Mouse (Mus musculus) neural tube, embryonic 11.5 days (tissue): ENCODE results near the gene Ptprd. TPM values are rescaled to one million over a fixed set of nuclear protein-coding genes. Genes with fewer than 3 reads are reported as not detected.

Source experiments
- ATAC-seq: fragments of 200-750 bp; cut with Nextera tagmentation; 2 replicates; pipeline ENCODE4 v1.8.0; 2017; ENCODE audit warnings: moderate number of reproducible peaks, mild to moderate bottlenecking, moderate TSS enrichment, moderate library complexity; ENCODE audit not compliant: insufficient read depth, low FRiP score, low TSS enrichment
- DNase-seq: peaks from one replicate; pipeline ENCODE4 v3.0.0-alpha.2; 2015; ENCODE audit warnings: low spot score
- H3K27ac ChIP-seq: fragments of 300-500 bp; sonication (generic); 2 replicates; pipeline ENCODE4 v1.5.1; 2014; ENCODE audit warnings: low read depth, mild to moderate bottlenecking, low read length
- H3K27me3 ChIP-seq: fragments of 300-500 bp; sonication (generic); 2 replicates; pipeline ENCODE4 v1.6.1; 2014; ENCODE audit warnings: mild to moderate bottlenecking, low read length, mixed read lengths; ENCODE audit not compliant: control insufficient read depth, insufficient read depth
- H3K36me3 ChIP-seq: fragments of 300-500 bp; sonication (generic); 2 replicates; pipeline ENCODE4 v1.6.1; 2014; ENCODE audit warnings: mild to moderate bottlenecking, low read length, moderate library complexity, mixed read lengths; ENCODE audit not compliant: control insufficient read depth, insufficient read depth
- H3K4me1 ChIP-seq: fragments of 300-500 bp; sonication (generic); 2 replicates; pipeline ENCODE4 v1.6.1; 2014; ENCODE audit warnings: low read length, mixed read lengths; ENCODE audit not compliant: control insufficient read depth, insufficient read depth
- H3K4me2 ChIP-seq: fragments of 300-500 bp; sonication (generic); 2 replicates; pipeline ENCODE4 v1.6.1; 2014; ENCODE audit warnings: low read depth, mild to moderate bottlenecking, moderate library complexity
- H3K4me3 ChIP-seq: fragments of 300-500 bp; sonication (generic); 2 replicates; pipeline ENCODE4 v1.5.1; 2014; ENCODE audit warnings: low read depth, low read length
- H3K9ac ChIP-seq: fragments of 300-500 bp; sonication (generic); 2 replicates; pipeline ENCODE4 v1.6.1; 2014; ENCODE audit warnings: mild to moderate bottlenecking, low read length
- H3K9me3 ChIP-seq: fragments of 300-500 bp; sonication (generic); 2 replicates; pipeline ENCODE4 v1.6.1; 2016; ENCODE audit warnings: low read length; ENCODE audit not compliant: control insufficient read depth
- WGBS: fragments of 180-500 bp; shearing (Covaris S2); extraction: QIAGEN DNeasy Blood & Tissue Kit; methylation state at CpG from one replicate; pipeline ENCODE4 v1.1.7; 2014; 5-methylcytosine and 5-hydroxymethylcytosine counted together
- polyA plus RNA-seq: library from polyadenylated mRNA; unstranded; fragments of >200 nt; fragmentation: Nextera tagmentation; extraction: Ambion mirVana; gene quantifications from 2 replicates; pipeline ENCODE4 v1.2.1, GENCODE M21; 2014

The Ptprd gene
- polyA plus RNA-seq, 1 experiment from 2014 or later, result 41.2 TPM

DNA sequence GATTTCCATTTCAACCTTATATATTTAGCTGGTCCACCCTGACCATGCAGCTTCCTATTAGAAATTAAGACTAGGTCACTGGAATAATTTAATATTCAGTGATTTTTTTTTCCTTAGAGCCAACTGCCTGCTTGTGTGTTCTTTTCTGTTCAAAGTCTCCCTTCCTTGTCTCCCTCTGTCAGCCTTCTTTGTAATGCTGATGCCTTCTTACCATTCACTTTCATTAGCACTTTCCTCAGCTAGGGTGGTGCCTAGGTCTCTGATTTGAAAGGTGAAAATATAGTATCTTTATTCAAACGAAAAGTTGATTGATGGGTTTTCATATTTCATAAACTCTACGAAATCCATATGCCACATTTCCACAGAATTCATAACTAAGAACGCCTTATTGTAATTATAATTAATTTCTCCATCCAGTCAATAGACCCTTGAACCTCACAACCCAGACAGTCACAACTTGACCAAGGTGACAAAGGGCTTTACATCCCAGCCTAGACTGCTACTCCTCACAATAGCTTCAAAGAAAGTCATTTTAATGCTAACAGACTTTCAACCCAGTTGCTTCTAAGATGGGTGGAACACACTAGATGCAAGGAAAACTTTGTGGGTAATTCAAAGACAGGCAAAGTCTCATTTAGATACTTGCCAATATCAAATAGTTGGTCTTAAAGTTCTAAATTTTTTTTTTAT, 2197.5 kb downstream of the Ptprd start:
- 43% methylated on average over 3 of the region's 3 CpGs for WGBS

DNA sequence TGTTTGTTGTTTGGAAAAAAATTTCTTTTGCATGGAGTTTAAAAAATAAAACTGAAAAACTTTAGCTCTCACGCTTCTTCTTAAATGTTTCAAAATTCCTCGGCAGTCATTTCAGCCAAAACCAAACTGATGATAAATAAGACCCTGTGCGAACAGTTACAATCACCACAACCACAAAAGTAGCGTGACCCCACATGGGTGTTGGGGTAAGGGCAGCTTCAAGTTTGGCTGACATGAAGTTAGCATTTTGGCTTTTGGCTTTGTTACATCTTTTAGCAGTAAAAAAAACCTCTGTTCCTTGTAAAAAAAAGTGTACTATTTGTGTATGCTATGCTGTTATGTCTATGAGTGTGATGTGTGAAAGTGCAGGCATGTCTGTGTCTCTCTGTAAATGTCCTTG, 2203.2 kb downstream of the Ptprd start:
- 94% methylated on average over 4 of the region's 4 CpGs for WGBS
- H3K9ac ChIP-seq, result no peak overlapping the region
- H3K27ac ChIP-seq, result no peak overlapping the region
- ATAC-seq, result no peak
- H3K36me3 ChIP-seq, result no peaks in the 10 kb centered on the region
- H3K27me3 ChIP-seq, result no peaks in the 10 kb centered on the region
- no peak overlapping the region for H3K4me2 ChIP-seq
- no peak for DNase-seq
- no peak overlapping the region for H3K4me3 ChIP-seq
- H3K9me3 ChIP-seq, result no peaks in the 10 kb centered on the region
- no peaks in the 10 kb centered on the region for H3K4me1 ChIP-seq

More for the DNA sequence above, 2197.5 kb downstream of the Ptprd start:
- no peak for DNase-seq
- H3K27ac ChIP-seq, result no peak overlapping the region
- H3K9me3 ChIP-seq, result no peaks in the 10 kb centered on the region
- no peak overlapping the region for H3K4me3 ChIP-seq
- no peak overlapping the region for H3K9ac ChIP-seq
- no peaks in the 10 kb centered on the region for H3K36me3 ChIP-seq
- no peaks in the 10 kb centered on the region for H3K4me1 ChIP-seq
- no peaks in the 10 kb centered on the region for H3K27me3 ChIP-seq
- H3K4me2 ChIP-seq, result no peak overlapping the region
- ATAC-seq, result no peak

DNA sequence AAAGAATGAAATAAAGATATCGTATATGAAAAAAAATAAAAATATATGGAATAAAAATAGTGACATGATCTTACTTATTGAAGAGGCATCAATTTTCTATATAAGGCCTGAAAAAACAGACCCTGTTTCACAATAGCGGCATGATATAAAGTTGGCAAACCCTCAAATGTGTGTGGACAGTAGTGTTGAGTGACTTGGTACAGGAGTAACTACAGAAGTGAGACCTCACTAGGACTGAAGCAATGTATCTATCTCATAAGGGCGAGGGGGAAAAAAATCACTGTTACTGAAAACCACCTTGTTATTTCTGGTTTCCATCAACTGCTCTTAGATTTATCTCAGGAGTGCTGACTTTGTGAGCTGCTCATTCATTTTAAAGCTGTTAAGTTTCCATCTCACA, 2204.5 kb downstream of the Ptprd start:
- ATAC-seq, result no peak

DNA sequence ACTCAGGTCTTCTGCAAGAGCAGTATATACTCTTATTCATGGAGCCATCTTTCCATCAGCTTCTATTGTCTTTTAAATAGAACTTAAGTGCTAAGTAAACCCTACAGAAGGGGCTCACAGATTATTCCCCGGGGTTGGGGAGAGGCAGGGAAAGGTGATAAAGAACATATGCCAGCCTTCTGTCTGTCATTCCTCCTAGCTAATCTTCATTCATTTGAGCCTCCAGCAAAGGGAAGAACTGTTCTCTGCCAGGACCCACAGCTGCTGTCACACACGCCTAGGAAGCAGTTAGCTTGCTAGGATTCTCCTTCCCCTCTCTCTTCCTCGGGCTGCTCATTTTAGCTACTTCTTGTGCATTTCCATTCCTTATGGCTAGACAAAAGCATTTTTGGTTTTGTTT, 2205.0 kb downstream of the Ptprd start:
- WGBS, result 46% methylated on average over 3 of the region's 3 CpGs
- Histone ChIP-seq H3K4me2 (no peak overlapping the region), H3K4me3 (no peak overlapping the region), H3K27ac (no peak overlapping the region), H3K9ac (no peak overlapping the region), H3K9me3 (no peaks in the 10 kb centered on the region), H3K27me3 (no peaks in the 10 kb centered on the region), H3K4me1 (no peaks in the 10 kb centered on the region), H3K36me3 (no peaks in the 10 kb centered on the region)
- no peak for ATAC-seq
- DNase-seq, result no peak

More for the DNA sequence above, 2204.5 kb downstream of the Ptprd start:
- DNase-seq, result no peak
- no peaks in the 10 kb centered on the region for H3K36me3 ChIP-seq
- H3K27ac ChIP-seq, result no peak overlapping the region
- no peaks in the 10 kb centered on the region for H3K27me3 ChIP-seq
- H3K4me2 ChIP-seq, result no peak overlapping the region
- H3K4me1 ChIP-seq, result no peaks in the 10 kb centered on the region
- H3K9ac ChIP-seq, result no peak overlapping the region
- 87% methylated on average over 3 of the region's 3 CpGs for WGBS
- no peaks in the 10 kb centered on the region for H3K9me3 ChIP-seq
- H3K4me3 ChIP-seq, result no peak overlapping the region

DNA sequence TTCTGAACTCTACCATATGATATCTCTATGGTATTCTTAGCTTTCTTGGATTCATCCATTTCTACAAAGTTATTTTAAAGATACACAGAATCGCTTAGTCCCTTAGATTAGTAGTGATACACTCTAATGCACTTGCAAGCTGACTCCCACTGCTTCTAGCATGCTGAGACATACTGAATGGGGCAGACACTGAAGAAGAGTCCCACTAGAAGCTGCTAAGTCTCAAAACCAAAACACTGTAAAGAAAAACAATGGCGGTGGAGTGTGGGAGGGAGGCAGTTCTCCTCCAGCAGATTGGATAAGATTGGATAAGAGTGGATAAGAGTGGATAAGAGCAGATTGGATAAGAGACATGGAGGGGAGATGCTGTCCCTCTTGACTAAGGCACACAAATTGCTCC, 2207.6 kb downstream of the Ptprd start:
- H3K9ac ChIP-seq, result no peak overlapping the region
- no peaks in the 10 kb centered on the region for H3K4me1 ChIP-seq
- H3K4me2 ChIP-seq, result no peak overlapping the region
- H3K27ac ChIP-seq, result no peak overlapping the region
- ATAC-seq (no peak), DNase-seq (no peak)
- H3K36me3 ChIP-seq, result no peaks in the 10 kb centered on the region
- H3K4me3 ChIP-seq, result no peak overlapping the region
- no peaks in the 10 kb centered on the region for H3K27me3 ChIP-seq
- no peaks in the 10 kb centered on the region for H3K9me3 ChIP-seq
- WGBS, result 90% methylated on average over 2 of the region's 2 CpGs

DNA sequence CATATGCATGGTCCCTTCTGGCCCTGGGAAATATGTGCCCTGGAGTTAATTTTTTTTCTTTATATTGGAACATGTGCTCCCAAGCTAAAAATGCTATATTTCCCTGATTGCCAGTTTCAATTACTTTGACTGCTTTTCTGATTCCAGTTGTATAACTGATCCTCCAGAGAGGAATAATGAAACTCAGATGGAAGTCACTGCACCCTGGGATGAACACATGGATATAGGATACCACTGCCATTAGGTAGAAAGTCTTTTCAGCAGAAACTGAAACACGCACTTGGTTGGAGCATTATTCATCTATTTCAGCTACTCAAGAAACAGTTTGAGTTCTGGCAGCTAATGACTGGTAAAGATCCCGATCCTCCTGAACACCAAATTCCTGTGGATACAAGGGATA, 2211.5 kb downstream of the Ptprd start:
- ATAC-seq (no peak), DNase-seq (no peak)
- Histone ChIP-seq H3K4me3 (no peak overlapping the region), H3K9ac (no peak overlapping the region), H3K9me3 (no peaks in the 10 kb centered on the region), H3K4me2 (no peak overlapping the region), H3K27me3 (no peaks in the 10 kb centered on the region), H3K36me3 (no peaks in the 10 kb centered on the region), H3K27ac (no peak overlapping the region), H3K4me1 (no peaks in the 10 kb centered on the region)
- 79% methylated on average over 2 of the region's 2 CpGs for WGBS

DNA sequence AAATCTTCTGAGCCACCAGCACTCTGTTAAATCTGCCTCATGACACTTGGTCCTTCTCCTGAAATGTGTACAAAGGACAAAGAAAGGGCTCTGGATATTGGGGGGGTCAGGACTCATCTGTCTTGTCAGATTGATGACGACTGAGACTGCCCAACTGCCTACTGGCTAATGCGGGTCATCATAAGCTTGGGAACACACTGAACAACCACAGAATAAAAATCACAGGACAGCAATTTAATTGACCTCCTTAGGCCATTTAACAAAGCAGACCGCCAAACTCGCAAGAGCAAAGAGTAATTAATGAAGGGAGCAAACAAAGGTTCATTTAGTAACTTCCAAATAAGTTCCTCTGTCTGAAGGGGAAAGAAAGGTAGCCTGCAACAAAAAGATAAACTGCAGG, 2215.9 kb downstream of the Ptprd start:
- Histone ChIP-seq H3K36me3 (no peaks in the 10 kb centered on the region), H3K27me3 (no peaks in the 10 kb centered on the region), H3K9ac (no peak overlapping the region), H3K4me1 (no peaks in the 10 kb centered on the region), H3K4me2 (no peak overlapping the region), H3K9me3 (no peaks in the 10 kb centered on the region), H3K4me3 (no peak overlapping the region), H3K27ac (no peak overlapping the region)
- ATAC-seq (no peak), DNase-seq (no peak)
- 41% methylated on average over 4 of the region's 4 CpGs for WGBS

DNA sequence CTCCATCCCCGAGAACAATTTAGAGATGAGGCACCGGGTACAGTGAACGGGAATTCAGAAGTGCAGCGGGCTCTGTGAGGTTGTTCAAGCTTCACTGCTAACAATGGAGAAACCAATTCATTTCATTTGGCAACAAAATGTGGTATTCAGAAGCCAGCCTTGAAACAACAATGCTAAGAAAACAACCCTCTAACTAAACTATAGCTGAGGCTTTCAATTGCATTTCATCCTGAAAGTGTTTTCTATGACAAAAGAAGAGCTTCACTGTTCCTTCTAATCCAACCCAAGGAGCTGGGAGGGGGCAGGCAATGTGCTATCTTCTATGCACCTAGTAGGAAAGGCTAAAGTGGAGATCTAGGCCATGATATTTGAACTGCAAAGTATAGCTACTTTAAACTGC, 2217.2 kb downstream of the Ptprd start:
- Histone ChIP-seq H3K4me2 (no peak overlapping the region), H3K4me1 (no peaks in the 10 kb centered on the region), H3K36me3 (no peaks in the 10 kb centered on the region), H3K27ac (no peak overlapping the region), H3K9me3 (no peaks in the 10 kb centered on the region), H3K9ac (no peak overlapping the region), H3K4me3 (no peak overlapping the region), H3K27me3 (no peaks in the 10 kb centered on the region)
- DNase-seq, result no peak
- no peak for ATAC-seq
- WGBS, result 77% methylated on average over 4 of the region's 4 CpGs

DNA sequence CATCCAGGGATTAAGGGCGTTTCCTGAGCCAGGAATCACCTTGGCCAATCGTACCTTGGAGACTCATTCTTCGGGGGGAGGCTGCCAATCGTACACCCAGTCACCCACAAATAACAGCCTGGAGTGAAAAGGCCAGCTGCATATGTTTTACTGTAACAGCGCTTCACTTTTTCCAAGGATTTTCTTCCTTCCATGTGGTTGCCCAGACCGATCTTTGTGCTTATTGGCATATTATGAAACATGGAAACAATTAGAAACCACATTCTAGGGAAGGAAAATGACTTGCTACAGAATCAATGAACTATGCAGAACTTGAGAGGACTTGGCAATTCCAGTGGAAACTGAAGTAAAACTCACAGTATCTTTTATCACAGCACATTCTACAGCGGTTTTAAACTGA, 2218.7 kb downstream of the Ptprd start:
- Histone ChIP-seq H3K9me3 (no peaks in the 10 kb centered on the region), H3K36me3 (no peaks in the 10 kb centered on the region), H3K4me3 (no peak overlapping the region), H3K27me3 (no peaks in the 10 kb centered on the region), H3K27ac (no peak overlapping the region), H3K9ac (no peak overlapping the region), H3K4me1 (no peaks in the 10 kb centered on the region), H3K4me2 (no peak overlapping the region)
- 90% methylated on average over 7 of the region's 7 CpGs for WGBS
- ATAC-seq, result no peak
- no peak for DNase-seq
